Mouse (Mus musculus): ENCODE data around the gene Hesx1. TPM values are rescaled to one million over a fixed set of nuclear protein-coding genes. Genes with fewer than 3 reads are reported as not detected.

Hesx1 gene
- total RNA-seq, 2 experiments from 2014 or later = not detected

DNA sequence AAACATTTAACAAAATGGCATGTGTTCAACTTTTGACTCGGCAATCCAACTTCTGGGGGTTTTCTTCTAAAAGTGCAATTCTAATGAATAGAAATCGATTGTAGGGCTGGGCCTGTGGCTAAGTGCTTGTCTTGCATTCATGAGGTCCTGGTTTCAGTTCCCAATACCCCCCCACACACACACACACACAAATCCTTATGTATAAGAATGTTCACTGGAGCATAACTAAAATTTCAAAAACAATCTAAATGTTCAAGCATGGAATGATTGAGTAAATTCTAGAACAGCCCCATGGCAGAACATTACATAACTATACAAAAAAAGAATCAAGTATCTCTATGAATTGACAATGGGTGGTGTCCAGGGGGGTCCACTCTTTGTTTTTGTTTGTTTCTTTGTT, 23.7 kb downstream of the Hesx1 start:
- intact Hi-C loops (cut with DNase I) = no loop called here
- Histone ChIP-seq H3K27ac (no peak overlapping the region), H3K4me3 (no peak overlapping the region)
- DNase-seq (ENCODE audit: extremely low spot score in 1 of 2, low spot score in 2 of 2) = no peak
- TF ChIP-seq CTCF (IDR thresholded peaks at IDR 0.05) = no peak

DNA sequence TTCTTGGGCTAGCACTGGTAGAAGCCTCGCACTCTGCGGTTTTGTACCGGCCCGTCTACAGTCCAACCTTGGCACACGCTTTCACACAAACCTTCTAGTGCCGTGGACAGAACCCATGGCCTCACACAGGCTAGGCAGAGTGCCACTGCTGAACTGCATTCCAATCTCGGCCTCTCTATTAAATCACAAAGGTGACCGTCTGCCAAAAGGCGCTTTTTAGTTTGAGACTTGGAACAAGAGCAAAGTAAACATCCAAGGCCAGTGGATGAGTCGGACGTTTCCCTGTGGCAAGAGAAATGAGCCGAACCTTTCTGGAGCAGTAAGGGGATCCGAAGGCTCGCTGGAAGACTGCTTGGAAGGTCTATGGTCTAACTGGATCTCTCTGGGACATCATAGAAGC, 25.6 kb downstream of the Hesx1 start:
- Histone ChIP-seq H3K4me3 (no peak overlapping the region), H3K27ac (no peak overlapping the region)
- no peak for TF ChIP-seq CTCF (IDR thresholded peaks at IDR 0.05)
- intact Hi-C loops (cut with DNase I) = no loop called here
- no peak for DNase-seq (ENCODE audit: extremely low spot score in 1 of 2, low spot score in 2 of 2)

DNA sequence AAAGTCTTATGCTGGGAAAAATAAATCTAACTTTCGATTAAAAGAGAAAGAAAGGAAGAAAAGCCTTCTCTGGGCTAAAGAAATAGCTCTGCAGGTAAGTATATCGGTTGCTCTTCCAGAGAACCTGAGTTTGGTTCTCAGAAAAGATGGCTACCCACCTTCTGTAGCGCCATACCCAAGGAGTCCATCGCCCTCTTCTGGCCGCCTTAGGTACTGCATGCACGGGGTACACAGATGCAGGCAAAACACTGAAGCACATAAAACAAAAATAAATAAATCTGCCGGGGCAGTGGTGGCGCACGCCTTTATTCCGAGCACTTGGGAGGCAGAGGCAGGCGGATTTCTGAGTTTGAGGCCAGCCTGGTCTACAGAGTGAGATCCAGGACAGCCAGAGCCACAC, 28.7 kb downstream of the Hesx1 start:
- TF ChIP-seq CTCF (IDR thresholded peaks at IDR 0.05) = peak; percentile 61
- intact Hi-C loops (cut with DNase I) = no loop called here

DNA sequence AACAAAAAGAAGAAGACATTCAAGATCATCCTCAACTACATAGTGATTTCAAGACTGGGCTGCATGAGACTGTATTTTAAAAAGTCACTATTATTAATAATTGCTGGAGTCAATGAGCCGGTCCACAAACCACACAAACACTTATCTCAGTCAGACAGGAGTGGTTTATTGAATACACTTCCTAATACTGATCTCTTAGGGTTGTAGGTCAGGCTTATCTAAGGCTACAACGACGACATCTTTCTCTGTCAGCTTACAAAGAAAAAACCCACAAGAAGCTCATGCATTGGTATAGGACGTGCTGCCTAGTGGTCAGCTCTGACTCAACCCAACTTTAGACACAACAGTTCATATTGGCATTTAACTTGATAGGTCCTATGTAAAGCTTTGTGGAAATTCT, 30.4 kb downstream of the Hesx1 start:
- intact Hi-C loops (cut with DNase I) = no loop called here
- no peak for TF ChIP-seq CTCF (IDR thresholded peaks at IDR 0.05)

More for the DNA sequence above, 28.7 kb downstream of the Hesx1 start:
- Histone ChIP-seq H3K4me3 (no peak overlapping the region), H3K27ac (no peak overlapping the region)
- peak in 1 of 2 experiments; percentile 29 for DNase-seq (ENCODE audit: extremely low spot score in 1 of 2, low spot score in 2 of 2)

DNA sequence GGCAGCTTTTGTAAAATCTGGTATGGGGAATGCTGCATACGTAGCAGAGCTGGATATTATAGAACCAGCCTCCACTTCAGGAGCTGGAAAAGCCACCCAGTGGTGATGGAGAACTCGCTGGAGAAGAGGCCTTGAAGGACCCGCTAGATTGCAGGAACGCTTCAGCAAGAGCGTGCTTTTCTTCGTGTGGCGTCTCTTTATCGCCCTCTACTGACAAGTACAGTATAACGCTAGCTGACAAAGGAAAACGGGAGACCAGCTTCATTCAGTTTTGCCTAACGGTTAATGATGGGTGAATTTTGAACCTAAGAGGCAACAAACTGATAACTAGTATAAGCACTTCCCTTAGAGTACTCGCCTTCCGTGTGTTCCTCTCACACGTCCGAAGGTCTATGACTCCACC, 35.6 kb downstream of the Hesx1 start:
- Histone ChIP-seq H3K27ac (no peak overlapping the region), H3K4me3 (no peak overlapping the region)
- intact Hi-C loops (cut with DNase I) = loop anchor here (2.0 to 10.0 kb wide), 6 partner anchors 67 to 545 kb away; partner anchors contain the start of genes Dnah12 and Pde12
- peak; percentile 90 for TF ChIP-seq CTCF (IDR thresholded peaks at IDR 0.05)
- DNase-seq (ENCODE audit: extremely low spot score in 1 of 2, low spot score in 2 of 2) = peak; percentile 34 to 50

More for the DNA sequence above, 30.4 kb downstream of the Hesx1 start:
- no peak overlapping the region for H3K27ac ChIP-seq
- no peak overlapping the region for H3K4me3 ChIP-seq
- DNase-seq (ENCODE audit: extremely low spot score in 1 of 2, low spot score in 2 of 2) = no peak

DNA sequence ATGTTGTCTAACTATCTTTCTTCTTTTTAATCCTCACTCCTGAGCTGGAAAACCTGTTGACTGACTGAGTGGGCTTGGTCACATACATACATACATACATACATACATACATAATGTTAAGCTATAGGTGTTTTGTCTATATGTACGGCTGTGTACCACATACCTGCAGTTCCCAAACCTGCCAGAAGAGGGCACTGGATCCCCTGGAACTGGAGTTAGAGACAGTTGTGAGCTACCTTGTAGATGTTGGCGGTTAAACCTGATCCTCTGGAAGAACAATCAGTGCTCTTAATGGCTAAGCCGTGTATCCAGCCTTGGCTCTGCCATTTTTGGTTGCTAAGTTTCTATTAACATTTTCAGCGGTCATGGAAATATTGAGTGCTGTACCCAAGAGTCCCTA, 36.9 kb downstream of the Hesx1 start:
- peak; percentile 75 for TF ChIP-seq CTCF (IDR thresholded peaks at IDR 0.05)
- peak; percentile 26 to 53 for DNase-seq (ENCODE audit: extremely low spot score in 1 of 2, low spot score in 2 of 2)
- Histone ChIP-seq H3K27ac (no peak overlapping the region), H3K4me3 (no peak overlapping the region)
- intact Hi-C loops (cut with DNase I) = loop anchor here (2.0 to 10.0 kb wide), 6 partner anchors 66 to 546 kb away; partner anchors contain the start of genes Dnah12 and Pde12

DNA sequence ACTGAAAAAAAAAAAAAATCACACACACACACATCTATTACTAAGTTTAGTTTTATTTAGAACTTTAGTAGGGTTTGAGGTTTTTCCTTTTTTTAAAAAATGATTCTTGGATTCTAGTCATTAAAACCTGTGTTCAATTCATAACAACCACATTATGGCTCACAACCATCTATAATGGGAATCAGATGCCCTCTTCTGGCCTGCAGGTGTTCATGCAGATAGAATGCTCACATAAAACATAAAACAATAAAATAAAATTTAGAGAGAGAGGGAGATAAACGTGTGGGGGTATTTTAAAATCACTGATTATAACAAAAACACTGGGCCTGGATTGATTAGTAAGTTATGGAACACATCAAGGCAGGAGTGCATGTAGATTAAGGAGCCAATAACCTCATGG, 43.3 kb downstream of the Hesx1 start:
- peak; percentile 19 for TF ChIP-seq CTCF (IDR thresholded peaks at IDR 0.05)
- Histone ChIP-seq H3K27ac (no peak overlapping the region), H3K4me3 (no peak overlapping the region)
- no peak for DNase-seq (ENCODE audit: extremely low spot score in 1 of 2, low spot score in 2 of 2)
- intact Hi-C loops (cut with DNase I) = loop anchor here (5.0 to 10.0 kb wide), 5 partner anchors 45 to 553 kb away; partner anchors contain the start of genes Dnah12 and Pde12

DNA sequence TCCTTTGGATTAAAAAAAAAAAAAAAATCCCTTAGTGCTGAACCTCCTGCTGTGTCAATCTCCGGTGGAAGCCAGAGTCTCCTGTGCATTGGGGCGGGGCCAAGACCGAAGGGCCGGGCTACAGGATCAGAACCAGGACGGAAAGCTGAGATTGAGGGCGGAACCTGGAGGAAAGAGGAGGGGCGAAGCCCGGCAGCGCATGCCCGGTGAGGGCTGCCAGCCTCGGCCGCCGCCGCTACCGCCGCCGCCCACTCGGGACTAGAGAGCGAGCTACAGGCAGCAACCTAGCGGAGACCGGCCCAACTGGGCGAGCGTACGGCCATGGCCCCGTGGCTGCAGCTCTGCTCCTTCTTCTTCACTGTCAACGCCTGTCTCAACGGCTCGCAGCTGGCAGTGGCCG, 44.6 kb downstream of the Hesx1 start, which contains the start of gene Il17rd:
TSS of gene Il17rd (plus strand) at position 159 of the 400 bp plus-strand sequence.
- intact Hi-C loops (cut with DNase I) = loop anchor here (5.0 to 10.0 kb wide), 5 partner anchors 44 to 554 kb away; partner anchors contain the start of genes Dnah12 and Pde12

DNA sequence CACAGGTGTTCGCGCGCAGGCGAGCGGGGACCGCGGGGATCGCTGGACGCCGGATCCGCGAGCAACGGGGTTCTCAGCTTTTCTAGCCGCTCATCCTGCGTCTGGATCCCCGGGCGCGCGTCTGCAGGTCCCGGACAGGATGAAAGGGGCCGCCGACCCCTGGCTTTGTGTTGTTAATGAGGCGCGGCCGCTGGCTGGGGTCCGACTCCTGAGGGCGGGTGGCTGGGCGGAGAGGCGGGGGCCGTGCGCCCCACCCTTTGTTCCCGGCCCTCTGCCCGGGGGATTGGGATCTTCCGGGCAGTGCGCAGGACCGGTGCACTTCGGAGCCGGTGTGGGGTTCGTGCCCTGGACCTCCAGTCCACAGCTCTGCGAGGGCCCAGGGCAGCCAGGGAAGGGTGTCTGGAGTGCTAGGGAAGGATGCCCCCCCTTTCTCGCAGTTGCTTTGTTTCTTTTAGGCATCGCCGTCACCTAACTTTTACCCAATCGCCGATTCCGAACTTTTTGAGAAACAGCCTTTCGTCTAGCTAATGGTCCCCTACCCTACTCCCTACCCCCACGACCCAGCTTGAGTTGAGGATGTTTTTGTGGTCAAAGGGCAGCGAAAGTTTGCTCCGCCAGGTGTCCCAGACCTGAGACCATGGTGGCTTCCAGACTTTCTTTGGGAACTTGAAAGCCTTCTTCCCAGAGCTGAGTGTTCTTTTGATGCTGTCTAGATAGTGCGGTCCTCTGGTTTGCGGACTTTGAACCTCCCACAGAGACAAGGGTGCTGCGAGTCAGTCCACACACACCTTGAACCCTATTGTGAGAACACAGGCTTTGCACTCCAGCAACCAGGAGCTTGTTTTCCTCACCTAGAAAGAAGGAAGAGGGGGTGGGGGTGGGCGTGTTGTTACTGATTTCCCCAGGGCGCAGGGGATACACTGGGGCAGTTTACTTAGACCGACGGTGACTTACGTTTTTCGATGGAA, 45.3 kb downstream of the Hesx1 start:
- no peak for DNase-seq (ENCODE audit: extremely low spot score in 1 of 2, low spot score in 2 of 2)
- intact Hi-C loops (cut with DNase I) = loop anchor here (5.0 to 10.0 kb wide), 5 partner anchors 43 to 555 kb away; partner anchors contain the start of genes Dnah12 and Pde12
- H3K4me3 ChIP-seq = peak overlapping the region; percentile 95
- peak overlapping the region; percentile 71 for H3K27ac ChIP-seq
- no peak for TF ChIP-seq CTCF (IDR thresholded peaks at IDR 0.05)

More for the DNA sequence above, 44.6 kb downstream of the Hesx1 start, which contains the start of gene Il17rd:
- no peak; the same call in 1 of the 2 replicates for TF ChIP-seq CTCF (IDR thresholded peaks at IDR 0.05)
- Histone ChIP-seq H3K27ac (peak within 1 kb of the TSS; percentile 71), H3K4me3 (peak within 1 kb of the TSS; percentile 95)
- peak; percentile 83 to 85 for DNase-seq (ENCODE audit: extremely low spot score in 1 of 2, low spot score in 2 of 2)

DNA sequence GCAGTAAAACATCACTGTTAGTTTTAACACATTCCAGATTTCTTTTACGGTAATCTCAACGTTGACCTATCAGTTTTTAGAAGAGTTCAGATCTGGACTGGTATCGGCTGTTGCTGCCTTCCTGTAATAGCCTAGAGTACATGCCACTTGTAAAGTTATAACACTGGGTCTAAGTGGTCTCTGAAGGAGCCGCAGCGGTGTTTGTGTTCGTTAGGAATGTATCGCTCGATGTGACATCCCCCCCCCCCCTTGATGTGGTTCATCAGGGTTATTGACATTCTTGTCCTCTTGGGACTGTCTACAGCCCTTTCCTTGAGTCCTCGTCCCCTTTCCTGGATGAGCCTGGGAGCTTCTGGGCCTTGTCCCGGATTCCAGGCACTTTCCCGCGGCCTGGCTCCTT, 46.2 kb downstream of the Hesx1 start:
- Histone ChIP-seq H3K4me3 (no peak overlapping the region), H3K27ac (no peak overlapping the region)
- DNase-seq (ENCODE audit: extremely low spot score in 1 of 2, low spot score in 2 of 2) = no peak
- TF ChIP-seq CTCF (IDR thresholded peaks at IDR 0.05) = no peak
- intact Hi-C loops (cut with DNase I) = no loop called here

DNA sequence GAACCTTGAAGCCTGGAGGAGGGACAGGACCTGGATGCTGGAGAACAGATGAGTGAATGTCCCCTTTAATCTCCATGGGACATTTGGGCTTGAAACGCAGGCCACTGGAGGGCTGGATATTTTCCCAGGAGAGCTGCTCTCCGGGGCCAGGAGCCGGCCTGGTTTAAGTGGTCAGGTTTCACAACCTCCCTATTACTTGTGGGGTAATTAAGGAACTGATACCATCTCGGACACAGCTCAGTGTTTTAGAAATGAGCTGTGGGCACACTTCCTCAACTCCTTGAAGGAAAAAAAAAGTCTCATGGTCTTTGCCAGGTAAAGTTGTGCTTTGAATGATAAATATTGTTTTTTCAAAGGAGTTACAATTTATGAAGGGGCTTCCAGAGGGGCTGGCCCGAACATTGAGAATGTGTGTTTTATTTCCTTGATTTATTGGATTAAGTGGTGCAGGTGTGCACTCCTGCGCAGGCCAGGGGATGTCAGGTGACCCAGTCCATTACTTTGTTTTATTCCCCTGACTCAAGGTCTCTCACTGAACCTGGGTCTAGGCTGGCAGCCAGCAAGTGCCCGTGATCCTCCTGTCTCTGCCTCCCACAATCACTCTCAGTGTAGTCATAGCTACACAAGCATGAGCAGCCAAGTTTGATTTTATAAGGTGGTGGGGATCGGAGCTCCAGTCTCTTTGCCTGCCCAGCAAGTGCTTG, 48.2 kb downstream of the Hesx1 start:
- TF ChIP-seq CTCF (IDR thresholded peaks at IDR 0.05) = no peak
- H3K27ac ChIP-seq = no peak overlapping the region
- intact Hi-C loops (cut with DNase I) = no loop called here
- H3K4me3 ChIP-seq = no peak overlapping the region
- DNase-seq (ENCODE audit: extremely low spot score in 1 of 2, low spot score in 2 of 2) = no peak
